Mouse (Mus musculus): ENCODE measurements at regions not wholly inside any gene's neighbourhood (a gene's known extent, or its start where the extent isn't known, plus 50 kb on each side); places are given as distances from the start of the nearest gene placed in this dataset.

DNA sequence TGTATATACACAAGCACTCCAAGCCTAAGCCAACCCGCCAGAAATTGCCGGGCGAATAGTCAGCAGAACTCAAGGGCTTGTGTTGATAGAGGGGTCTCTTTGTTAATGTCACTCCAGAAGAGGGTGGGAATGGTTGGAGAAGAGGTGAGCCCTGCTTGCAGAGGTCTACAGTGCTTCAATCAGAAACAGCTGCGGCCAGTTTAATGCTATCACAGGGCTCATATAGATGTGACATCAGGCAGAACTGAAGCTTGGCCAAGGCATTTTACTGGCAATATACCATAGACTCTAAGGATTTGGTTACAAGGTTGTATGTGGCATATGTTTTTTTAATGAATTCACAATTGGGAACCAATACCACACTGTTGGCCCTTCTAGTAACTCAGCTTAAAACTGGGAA is 787.4 kb downstream of the 5730522E02Rik start:
- Histone ChIP-seq H3K4me2 (replicated peaks; ENCODE audit: low read depth) (no peak overlapping the region), H3K9ac (ENCODE audit: low read length) (no peak overlapping the region), H3K4me1 (replicated peaks; ENCODE audit: control insufficient read depth, insufficient read depth) (no peaks in the 10 kb centered on the region), H3K27me3 (ENCODE audit: control insufficient read depth, insufficient read depth, low read length) (no peaks in the 10 kb centered on the region), H3K36me3 (ENCODE audit: control insufficient read depth, insufficient read depth, low read length) (no peaks in the 10 kb centered on the region), H3K4me3 (ENCODE audit: low read depth, low read length) (no peak overlapping the region), H3K27ac (replicated peaks) (no peak overlapping the region), H3K9me3 (ENCODE audit: control insufficient read depth, low read length) (no peaks in the 10 kb centered on the region)
- no peak for TF ChIP-seq CTCF (IDR thresholded peaks at IDR 0.05; ENCODE audit: low read depth)
- TF ChIP-seq EP300 (optimal IDR thresholded peaks at IDR 0.05), result no peak
- DNase-seq (ENCODE audit: low spot score) (no peak), ATAC-seq (ENCODE audit: low FRiP score, low TSS enrichment) (no peak)
- WGBS, result 74% methylated on average over 4 of the region's 4 CpGs

DNA sequence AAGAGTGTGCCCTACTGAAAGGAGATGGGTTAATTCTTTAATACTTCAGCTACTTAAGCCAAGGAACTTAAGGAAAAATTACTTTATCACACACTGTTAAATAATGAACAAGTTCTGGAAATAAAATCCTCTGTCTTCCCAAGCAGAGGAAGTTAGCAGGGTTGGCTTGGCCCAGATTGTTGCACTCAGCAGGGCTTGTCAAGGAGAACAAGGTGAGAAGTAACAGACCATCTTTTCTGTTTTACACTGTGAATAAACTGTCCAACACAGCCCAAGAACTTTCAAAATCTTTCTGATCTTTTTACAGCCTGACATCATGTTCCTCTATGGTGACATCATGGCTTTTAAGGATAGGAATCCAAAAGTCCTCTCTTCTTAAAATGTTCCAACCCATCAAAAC is 789.1 kb downstream of the 5730522E02Rik start:
- DNase-seq (ENCODE audit: low spot score) (no peak), ATAC-seq (ENCODE audit: low FRiP score, low TSS enrichment) (no peak)
- Histone ChIP-seq H3K9ac (ENCODE audit: low read length) (no peak overlapping the region), H3K4me2 (replicated peaks; ENCODE audit: low read depth) (no peak overlapping the region), H3K27me3 (ENCODE audit: control insufficient read depth, insufficient read depth, low read length) (no peaks in the 10 kb centered on the region), H3K4me1 (replicated peaks; ENCODE audit: control insufficient read depth, insufficient read depth) (no peaks in the 10 kb centered on the region), H3K4me3 (ENCODE audit: low read depth, low read length) (no peak overlapping the region), H3K9me3 (ENCODE audit: control insufficient read depth, low read length) (no peaks in the 10 kb centered on the region), H3K27ac (replicated peaks) (no peak overlapping the region), H3K36me3 (ENCODE audit: control insufficient read depth, insufficient read depth, low read length) (no peaks in the 10 kb centered on the region)
- no peak for TF ChIP-seq EP300 (optimal IDR thresholded peaks at IDR 0.05)
- TF ChIP-seq CTCF (IDR thresholded peaks at IDR 0.05; ENCODE audit: low read depth), result no peak

DNA sequence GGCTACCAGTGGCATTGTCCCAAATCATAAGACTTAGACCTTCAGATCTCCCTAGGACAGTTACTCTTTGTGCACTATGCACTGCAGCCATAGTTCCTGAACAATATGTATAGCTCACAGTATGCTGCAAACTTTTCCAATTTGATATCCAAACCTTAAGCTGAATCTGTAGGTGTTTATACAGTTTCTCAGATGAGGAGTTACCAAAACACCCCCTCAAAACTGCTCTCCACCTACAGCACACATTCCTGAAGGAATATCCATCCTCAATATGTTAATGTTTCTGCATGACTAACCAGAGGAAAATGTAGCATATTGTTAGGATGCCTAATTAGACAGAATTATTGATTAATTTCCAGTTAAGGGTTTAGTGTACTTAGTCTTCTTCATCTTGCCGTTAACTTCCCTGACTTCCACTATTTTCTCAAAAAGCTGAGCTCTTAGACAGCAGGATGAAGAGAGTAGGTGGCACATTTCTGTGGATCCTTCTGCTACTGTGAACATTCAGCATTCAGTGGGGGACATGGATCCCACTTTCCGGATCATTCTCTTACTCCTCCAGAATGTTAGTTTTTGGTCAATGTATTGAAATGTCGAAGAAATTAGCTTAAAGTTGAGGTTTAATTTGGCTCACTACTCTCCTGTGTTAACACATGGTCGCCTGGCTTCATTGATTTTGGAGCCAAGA is 800.0 kb downstream of the 5730522E02Rik start:
- ATAC-seq (ENCODE audit: low FRiP score, low TSS enrichment) (no peak), DNase-seq (ENCODE audit: low spot score) (no peak)
- Histone ChIP-seq H3K9ac (ENCODE audit: low read length) (no peak overlapping the region), H3K36me3 (ENCODE audit: control insufficient read depth, insufficient read depth, low read length) (no peaks in the 10 kb centered on the region), H3K4me2 (replicated peaks; ENCODE audit: low read depth) (no peak overlapping the region), H3K27me3 (ENCODE audit: control insufficient read depth, insufficient read depth, low read length) (no peaks in the 10 kb centered on the region), H3K9me3 (ENCODE audit: control insufficient read depth, low read length) (no peaks in the 10 kb centered on the region), H3K4me3 (ENCODE audit: low read depth, low read length) (no peak overlapping the region), H3K27ac (replicated peaks) (no peak overlapping the region), H3K4me1 (replicated peaks; ENCODE audit: control insufficient read depth, insufficient read depth) (no peaks in the 10 kb centered on the region)
- WGBS, result 78% methylated on average over 4 of the region's 4 CpGs
- no peak for TF ChIP-seq CTCF (IDR thresholded peaks at IDR 0.05; ENCODE audit: low read depth)
- no peak for TF ChIP-seq EP300 (optimal IDR thresholded peaks at IDR 0.05)

DNA sequence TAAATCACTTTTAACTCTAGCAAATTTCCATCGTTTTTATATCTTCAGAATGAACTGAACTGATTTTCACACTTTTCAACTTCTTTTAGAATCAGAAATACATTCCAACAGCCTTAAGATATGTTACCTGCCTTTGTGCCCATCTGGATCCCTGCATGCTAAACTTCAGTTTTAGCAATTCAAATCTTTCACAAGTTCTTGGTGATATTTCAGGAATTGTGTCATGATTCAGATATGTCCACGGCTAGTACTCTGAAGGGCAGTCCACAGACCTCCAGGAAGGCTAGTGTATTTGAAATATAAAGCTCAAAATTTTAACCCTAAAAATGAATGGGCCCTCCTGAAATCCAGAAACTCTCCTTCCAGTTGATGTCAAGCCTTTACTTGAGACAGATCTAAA is 818.9 kb downstream of the 5730522E02Rik start:
- H3K4me2 ChIP-seq (replicated peaks; ENCODE audit: low read depth), result no peak overlapping the region
- 59% methylated on average over 2 of the region's 2 CpGs for WGBS
- H3K4me1 ChIP-seq (replicated peaks; ENCODE audit: control insufficient read depth, insufficient read depth), result no peaks in the 10 kb centered on the region
- no peak overlapping the region for H3K27ac ChIP-seq (replicated peaks)
- no peak overlapping the region for H3K9ac ChIP-seq (ENCODE audit: low read length)
- no peak for DNase-seq (ENCODE audit: low spot score)
- H3K27me3 ChIP-seq (ENCODE audit: control insufficient read depth, insufficient read depth, low read length), result no peaks in the 10 kb centered on the region
- no peak overlapping the region for H3K4me3 ChIP-seq (ENCODE audit: low read depth, low read length)
- H3K9me3 ChIP-seq (ENCODE audit: control insufficient read depth, low read length), result no peaks in the 10 kb centered on the region
- ATAC-seq (ENCODE audit: low FRiP score, low TSS enrichment), result no peak
- TF ChIP-seq CTCF (IDR thresholded peaks at IDR 0.05; ENCODE audit: low read depth) (no peak), EP300 (optimal IDR thresholded peaks at IDR 0.05) (no peak)
- no peaks in the 10 kb centered on the region for H3K36me3 ChIP-seq (ENCODE audit: control insufficient read depth, insufficient read depth, low read length)

DNA sequence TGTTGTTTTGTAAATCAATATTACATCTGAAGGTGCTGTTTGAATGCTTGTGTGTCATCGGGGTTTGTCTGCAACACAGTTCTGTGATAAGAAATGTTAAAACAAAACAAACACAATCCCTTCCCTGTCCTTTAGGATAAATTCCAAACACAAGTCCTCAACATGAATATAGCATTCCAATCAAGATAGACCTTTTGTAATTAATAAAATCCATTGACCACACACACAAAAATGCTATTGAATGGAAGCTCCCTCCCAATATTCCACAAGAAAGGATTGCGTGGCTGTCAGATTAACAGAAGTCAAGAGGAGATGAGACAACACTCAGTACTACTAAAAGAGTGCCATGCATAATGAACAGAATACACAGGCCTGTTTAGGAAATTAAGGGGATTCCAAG is 843.5 kb downstream of the 5730522E02Rik start:
- no peak overlapping the region for H3K27ac ChIP-seq (replicated peaks)
- H3K4me3 ChIP-seq (ENCODE audit: low read depth, low read length), result no peak overlapping the region
- TF ChIP-seq EP300 (optimal IDR thresholded peaks at IDR 0.05) (no peak), CTCF (IDR thresholded peaks at IDR 0.05; ENCODE audit: low read depth) (no peak)
- DNase-seq (ENCODE audit: low spot score) (no peak), ATAC-seq (ENCODE audit: low FRiP score, low TSS enrichment) (no peak)
- no peak overlapping the region for H3K9ac ChIP-seq (ENCODE audit: low read length)
- no peak overlapping the region for H3K4me2 ChIP-seq (replicated peaks; ENCODE audit: low read depth)
- no peaks in the 10 kb centered on the region for H3K36me3 ChIP-seq (ENCODE audit: control insufficient read depth, insufficient read depth, low read length)
- no peaks in the 10 kb centered on the region for H3K4me1 ChIP-seq (replicated peaks; ENCODE audit: control insufficient read depth, insufficient read depth)
- H3K27me3 ChIP-seq (ENCODE audit: control insufficient read depth, insufficient read depth, low read length), result no peaks in the 10 kb centered on the region
- WGBS, result 72% methylated on average over 2 of the region's 2 CpGs
- no peaks in the 10 kb centered on the region for H3K9me3 ChIP-seq (ENCODE audit: control insufficient read depth, low read length)

DNA sequence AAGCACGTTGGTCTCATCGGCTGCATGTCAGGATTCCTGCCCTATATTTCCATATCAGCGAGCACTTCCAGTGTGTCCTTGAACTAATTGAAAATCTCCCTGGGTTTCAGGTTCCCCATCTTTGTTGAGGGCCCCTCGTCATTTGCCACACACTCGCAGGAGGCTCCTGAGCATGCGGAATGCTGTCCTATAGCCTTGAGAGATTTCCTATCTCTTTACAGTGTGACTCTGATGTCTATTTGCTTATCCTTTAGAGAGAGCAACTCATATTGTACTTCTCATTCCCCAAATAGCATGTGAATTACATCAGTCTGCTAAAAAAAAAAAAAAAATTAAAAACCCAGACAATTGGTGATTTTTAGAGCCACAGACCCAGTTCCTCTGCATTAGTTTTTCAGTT is 845.1 kb downstream of the 5730522E02Rik start:
- WGBS, result 72% methylated on average over 6 of the region's 6 CpGs
- Histone ChIP-seq H3K4me2 (replicated peaks; ENCODE audit: low read depth) (no peak overlapping the region), H3K9ac (ENCODE audit: low read length) (no peak overlapping the region), H3K36me3 (ENCODE audit: control insufficient read depth, insufficient read depth, low read length) (no peaks in the 10 kb centered on the region), H3K9me3 (ENCODE audit: control insufficient read depth, low read length) (no peaks in the 10 kb centered on the region), H3K27me3 (ENCODE audit: control insufficient read depth, insufficient read depth, low read length) (no peaks in the 10 kb centered on the region), H3K4me3 (ENCODE audit: low read depth, low read length) (no peak overlapping the region), H3K27ac (replicated peaks) (no peak overlapping the region), H3K4me1 (replicated peaks; ENCODE audit: control insufficient read depth, insufficient read depth) (no peaks in the 10 kb centered on the region)
- no peak for TF ChIP-seq CTCF (IDR thresholded peaks at IDR 0.05; ENCODE audit: low read depth)
- no peak for TF ChIP-seq EP300 (optimal IDR thresholded peaks at IDR 0.05)
- DNase-seq (ENCODE audit: low spot score) (no peak), ATAC-seq (ENCODE audit: low FRiP score, low TSS enrichment) (no peak)

Data from stomach, postnatal 0 days (tissue).